Mouse (Mus musculus): ENCODE data around the gene Lmln.
"Not testable (repeated sequence)": the region's sequence is repeated elsewhere in the genome, so short reads cannot be mapped to it uniquely, and the experiment has no call there.

The Lmln gene

GRCm38 (mm10) chr16:33139061-33139460 lies 76.7 kb downstream of the Lmln start:
- not testable (repeated sequence) for DNase-seq

- no peak for DNase-seq
These were observed 79.5 kb downstream of the Lmln start for GRCm38 (mm10) chr16:33141758-33142280.

- DNase-seq, result no peak
These were observed 81.1 kb downstream of the Lmln start for GRCm38 (mm10) chr16:33143452-33143851.

- DNase-seq, result no peak
These were observed 83.9 kb downstream of the Lmln start for GRCm38 (mm10) chr16:33146185-33146584.

- DNase-seq, result no peak
These were observed 85.8 kb downstream of the Lmln start for GRCm38 (mm10) chr16:33148135-33148534.

- DNase-seq, result not testable (repeated sequence)
These were observed 88.6 kb downstream of the Lmln start for GRCm38 (mm10) chr16:33150875-33151274.

- DNase-seq, result no peak
These were observed 89.2 kb downstream of the Lmln start for GRCm38 (mm10) chr16:33151558-33151957.

GRCm38 (mm10) chr16:33154992-33155391 lies 92.7 kb downstream of the Lmln start:
- peak; percentile 48 for DNase-seq

- DNase-seq, result no peak
These were observed 95.7 kb downstream of the Lmln start for GRCm38 (mm10) chr16:33158006-33158405.

GRCm38 (mm10) chr16:33158590-33159071 lies 96.3 kb downstream of the Lmln start:
- no peak for DNase-seq

- DNase-seq, result no peak
These were observed 97.0 kb downstream of the Lmln start for GRCm38 (mm10) chr16:33159363-33159762.

GRCm38 (mm10) chr16:33163330-33164090 lies 101.2 kb downstream of the Lmln start:
- no peak for DNase-seq

- DNase-seq, result peak; percentile 58
These were observed 104.0 kb downstream of the Lmln start for GRCm38 (mm10) chr16:33166284-33166683.

GRCm38 (mm10) chr16:33167537-33167936 lies 105.2 kb downstream of the Lmln start:
- peak; percentile 30 for DNase-seq

GRCm38 (mm10) chr16:33169471-33170034 lies 107.2 kb downstream of the Lmln start:
- DNase-seq, result no peak

- no peak for DNase-seq
These were observed 108.6 kb downstream of the Lmln start for GRCm38 (mm10) chr16:33170716-33171587.

GRCm38 (mm10) chr16:33171800-33172199 lies 109.5 kb downstream of the Lmln start:
- no peak for DNase-seq

- DNase-seq, result no peak
These were observed 110.8 kb downstream of the Lmln start for GRCm38 (mm10) chr16:33173151-33173550.

GRCm38 (mm10) chr16:33174695-33175094 lies 112.4 kb downstream of the Lmln start:
- DNase-seq, result no peak

GRCm38 (mm10) chr16:33176831-33177230 lies 114.5 kb downstream of the Lmln start:
- not testable (repeated sequence) for DNase-seq
